Comparison of ENCODE assay signal across 16 mouse cellular contexts in genomic region chr7:126523316-126523715, GRCm38 (mm10).
"Had no signal": no experiment of that assay in that cellular context is flagged by ENCODE, and none has a peak within 500 bp of the region (broad histone marks: within the 10 kb centered on the region; RNA-seq: fewer than 3 reads in every experiment).

No protein-coding gene starts in this region.

- DNase-seq: retina, postnatal 1 day; right cerebral cortex, adult 18-20 months; right cerebral cortex, postnatal 14 days; right cerebral cortex, postnatal 25 days; right cerebral cortex, postnatal 4 days; spleen, adult 18-20 months; thymus, adult 18-20 months; thymus, adult 2 months; thymus, postnatal 14 days; thymus, postnatal 25 days; thymus, postnatal 36 days; thymus, postnatal 4 days had no signal

- H3K4me3 ChIP-seq: neural tube, embryonic 13.5 days; neural tube, embryonic 15.5 days; stomach, embryonic 15.5 days had no signal

- H3K9ac ChIP-seq: neural tube, embryonic 13.5 days; neural tube, embryonic 15.5 days; stomach, embryonic 15.5 days had no signal

- H3K27ac ChIP-seq: neural tube, embryonic 13.5 days; neural tube, embryonic 15.5 days; stomach, embryonic 15.5 days; stomach, postnatal 0 days had no signal

- H3K4me2 ChIP-seq: neural tube, embryonic 13.5 days; neural tube, embryonic 15.5 days; stomach, embryonic 15.5 days had no signal

- H3K4me1 ChIP-seq: stomach, embryonic 15.5 days had no signal

- H3K36me3 ChIP-seq: neural tube, embryonic 13.5 days; neural tube, embryonic 15.5 days; stomach, embryonic 15.5 days had no signal

- H3K9me3 ChIP-seq: neural tube, embryonic 13.5 days; neural tube, embryonic 15.5 days; stomach, embryonic 15.5 days had no signal

- H3K27me3 ChIP-seq: neural tube, embryonic 13.5 days; neural tube, embryonic 15.5 days; stomach, embryonic 15.5 days had no signal
